Mouse (Mus musculus): ENCODE data around the gene Phactr1. TPM values are rescaled to one million over a fixed set of nuclear protein-coding genes. Genes with fewer than 3 reads are reported as not detected.

Gene Phactr1
- polyA plus RNA-seq, 1 experiment from 2014 or later, result 32.4 TPM

GRCm38 (mm10) chr13:42916194-42917033 lies 236.0 kb downstream of the Phactr1 start:
- Histone ChIP-seq H3K9me3 (replicated peaks; ENCODE audit: low read length) (no peaks in the 10 kb centered on the region), H3K27ac (no peak overlapping the region; the same call in 1 of the 2 replicates), H3K4me3 (replicated peaks; ENCODE audit: low read depth, low read length) (peak overlapping the region; percentile 67), H3K4me2 (ENCODE audit: low read length) (peak overlapping the region; percentile 99), H3K36me3 (ENCODE audit: insufficient read depth, low read length) (no peaks in the 10 kb centered on the region), H3K9ac (ENCODE audit: low read depth, low read length) (peak overlapping the region; percentile 63), H3K4me1 (replicated peaks; ENCODE audit: insufficient read depth, low read length) (no peaks in the 10 kb centered on the region; the same call in 1 of the 2 replicates), H3K27me3 (ENCODE audit: insufficient read depth, low read length) (no peaks in the 10 kb centered on the region)
- WGBS, result under 1% methylated on average over 71 of the region's 74 CpGs
- no peak for TF ChIP-seq CTCF (IDR thresholded peaks at IDR 0.05; ENCODE audit: low read depth)
- ATAC-seq (replicated peaks; ENCODE audit: low FRiP score, low read depth) (peak; percentile 33; the same call in 1 of the 2 replicates), DNase-seq (ENCODE audit: low spot score) (peak; percentile 52)

GRCm38 (mm10) chr13:42917251-42917650 lies 236.8 kb downstream of the Phactr1 start:
- Histone ChIP-seq H3K4me3 (replicated peaks; ENCODE audit: low read depth, low read length) (peak overlapping the region; percentile 67), H3K9ac (ENCODE audit: low read depth, low read length) (no peak overlapping the region), H3K4me2 (ENCODE audit: low read length) (peak overlapping the region; percentile 99), H3K27ac (no peak overlapping the region), H3K9me3 (replicated peaks; ENCODE audit: low read length) (no peaks in the 10 kb centered on the region), H3K27me3 (ENCODE audit: insufficient read depth, low read length) (no peaks in the 10 kb centered on the region), H3K4me1 (replicated peaks; ENCODE audit: insufficient read depth, low read length) (no peaks in the 10 kb centered on the region; the same call in 1 of the 2 replicates), H3K36me3 (ENCODE audit: insufficient read depth, low read length) (no peaks in the 10 kb centered on the region)
- TF ChIP-seq CTCF (IDR thresholded peaks at IDR 0.05; ENCODE audit: low read depth), result no peak
- ATAC-seq (replicated peaks; ENCODE audit: low FRiP score, low read depth) (peak; percentile 59), DNase-seq (ENCODE audit: low spot score) (peak; percentile 32)
- 26% methylated on average over 6 of the region's 6 CpGs for WGBS

- no peak overlapping the region for H3K27ac ChIP-seq
- no peaks in the 10 kb centered on the region for H3K9me3 ChIP-seq (replicated peaks; ENCODE audit: low read length)
- no peaks in the 10 kb centered on the region; the same call in 1 of the 2 replicates for H3K4me1 ChIP-seq (replicated peaks; ENCODE audit: insufficient read depth, low read length)
- DNase-seq (ENCODE audit: low spot score) (no peak), ATAC-seq (replicated peaks; ENCODE audit: low FRiP score, low read depth) (no peak)
- no peak overlapping the region for H3K4me3 ChIP-seq (replicated peaks; ENCODE audit: low read depth, low read length)
- TF ChIP-seq CTCF (IDR thresholded peaks at IDR 0.05; ENCODE audit: low read depth), result no peak
- no peaks in the 10 kb centered on the region for H3K36me3 ChIP-seq (ENCODE audit: insufficient read depth, low read length)
- no peak overlapping the region for H3K4me2 ChIP-seq (ENCODE audit: low read length)
- no peaks in the 10 kb centered on the region for H3K27me3 ChIP-seq (ENCODE audit: insufficient read depth, low read length)
- no peak overlapping the region for H3K9ac ChIP-seq (ENCODE audit: low read depth, low read length)
- whole genome bisulfite sequencing, result 88% methylated on average over 2 of the region's 2 CpGs
These were observed 239.6 kb downstream of the Phactr1 start for GRCm38 (mm10) chr13:42920062-42920461.

GRCm38 (mm10) chr13:42921769-42922450 lies 241.5 kb downstream of the Phactr1 start:
- Histone ChIP-seq H3K4me1 (replicated peaks; ENCODE audit: insufficient read depth, low read length) (no peaks in the 10 kb centered on the region), H3K4me2 (ENCODE audit: low read length) (no peak overlapping the region), H3K9me3 (replicated peaks; ENCODE audit: low read length) (no peaks in the 10 kb centered on the region), H3K4me3 (replicated peaks; ENCODE audit: low read depth, low read length) (no peak overlapping the region), H3K27ac (peak overlapping the region; percentile 58), H3K27me3 (ENCODE audit: insufficient read depth, low read length) (no peaks in the 10 kb centered on the region), H3K9ac (ENCODE audit: low read depth, low read length) (no peak overlapping the region), H3K36me3 (ENCODE audit: insufficient read depth, low read length) (no peaks in the 10 kb centered on the region)
- no peak for TF ChIP-seq CTCF (IDR thresholded peaks at IDR 0.05; ENCODE audit: low read depth)
- DNase-seq (ENCODE audit: low spot score) (no peak), ATAC-seq (replicated peaks; ENCODE audit: low FRiP score, low read depth) (peak; percentile 80)
- WGBS, result 87% methylated on average over 10 of the region's 10 CpGs

GRCm38 (mm10) chr13:42927778-42928177 lies 247.4 kb downstream of the Phactr1 start:
- H3K27me3 ChIP-seq (ENCODE audit: insufficient read depth, low read length), result no peaks in the 10 kb centered on the region
- no peaks in the 10 kb centered on the region for H3K36me3 ChIP-seq (ENCODE audit: insufficient read depth, low read length)
- no peak for TF ChIP-seq CTCF (IDR thresholded peaks at IDR 0.05; ENCODE audit: low read depth)
- no peak overlapping the region for H3K4me3 ChIP-seq (replicated peaks; ENCODE audit: low read depth, low read length)
- DNase-seq (ENCODE audit: low spot score), result no peak
- no peaks in the 10 kb centered on the region for H3K9me3 ChIP-seq (replicated peaks; ENCODE audit: low read length)
- H3K4me2 ChIP-seq (ENCODE audit: low read length), result no peak overlapping the region
- no peaks in the 10 kb centered on the region for H3K4me1 ChIP-seq (replicated peaks; ENCODE audit: insufficient read depth, low read length)
- 95% methylated on average over 11 of the region's 11 CpGs for WGBS
- H3K27ac ChIP-seq, result no peak overlapping the region
- ATAC-seq (replicated peaks; ENCODE audit: low FRiP score, low read depth), result no peak
- H3K9ac ChIP-seq (ENCODE audit: low read depth, low read length), result no peak overlapping the region

GRCm38 (mm10) chr13:42929529-42930235 lies 249.3 kb downstream of the Phactr1 start:
- H3K27me3 ChIP-seq (ENCODE audit: insufficient read depth, low read length), result no peaks in the 10 kb centered on the region
- H3K4me1 ChIP-seq (replicated peaks; ENCODE audit: insufficient read depth, low read length), result no peaks in the 10 kb centered on the region
- DNase-seq (ENCODE audit: low spot score) (no peak), ATAC-seq (replicated peaks; ENCODE audit: low FRiP score, low read depth) (no peak)
- no peak overlapping the region for H3K4me2 ChIP-seq (ENCODE audit: low read length)
- no peak for TF ChIP-seq CTCF (IDR thresholded peaks at IDR 0.05; ENCODE audit: low read depth)
- no peaks in the 10 kb centered on the region for H3K9me3 ChIP-seq (replicated peaks; ENCODE audit: low read length)
- H3K36me3 ChIP-seq (ENCODE audit: insufficient read depth, low read length), result no peaks in the 10 kb centered on the region
- H3K27ac ChIP-seq, result no peak overlapping the region
- H3K4me3 ChIP-seq (replicated peaks; ENCODE audit: low read depth, low read length), result no peak overlapping the region
- H3K9ac ChIP-seq (ENCODE audit: low read depth, low read length), result no peak overlapping the region
- 56% methylated on average over 10 of the region's 10 CpGs for WGBS

All from kidney, postnatal 0 days (tissue).